Mouse (Mus musculus): ENCODE measurements around the gene Tmem53. TPM values are rescaled to one million over a fixed set of nuclear protein-coding genes. Genes with fewer than 3 reads are reported as not detected.

Tmem53 gene
- polyA plus RNA-seq, 1 experiment from 2014 or later: 7.8 TPM

DNA sequence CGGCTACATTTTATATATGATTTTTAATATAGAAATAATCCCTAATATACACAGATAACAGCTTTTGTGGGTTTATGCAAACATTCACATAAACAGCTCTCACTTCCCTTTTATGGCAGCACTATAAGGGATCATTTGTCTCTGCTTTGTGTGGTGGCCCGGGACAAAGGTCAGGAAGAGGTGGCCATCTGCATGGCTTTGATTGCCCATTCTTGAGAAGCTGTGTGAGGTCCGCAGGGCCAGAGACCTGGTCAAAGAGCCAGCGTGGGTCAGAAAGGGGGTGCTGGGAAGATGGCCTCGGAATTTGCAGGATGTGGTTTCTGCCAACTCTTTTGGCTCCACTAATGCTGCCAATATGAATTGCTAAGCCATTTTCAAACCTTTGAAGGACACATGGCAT is 28.8 kb upstream of the Tmem53 start:
- Histone ChIP-seq H3K27ac (no peak overlapping the region), H3K9me3 (no peaks in the 10 kb centered on the region), H3K9ac (no peak overlapping the region), H3K27me3 (0 out of 2 replicates have a peak, but pooled peaks cover 2% of the 10 kb centered on the region), H3K36me3 (replicated peaks) (no peaks in the 10 kb centered on the region), H3K4me1 (no peaks in the 10 kb centered on the region), H3K4me3 (replicated peaks) (no peak overlapping the region), H3K4me2 (no peak overlapping the region)
- WGBS: 65% methylated on average over 5 of the region's 5 CpGs
- no peak for ATAC-seq (ENCODE audit: low FRiP score)

DNA sequence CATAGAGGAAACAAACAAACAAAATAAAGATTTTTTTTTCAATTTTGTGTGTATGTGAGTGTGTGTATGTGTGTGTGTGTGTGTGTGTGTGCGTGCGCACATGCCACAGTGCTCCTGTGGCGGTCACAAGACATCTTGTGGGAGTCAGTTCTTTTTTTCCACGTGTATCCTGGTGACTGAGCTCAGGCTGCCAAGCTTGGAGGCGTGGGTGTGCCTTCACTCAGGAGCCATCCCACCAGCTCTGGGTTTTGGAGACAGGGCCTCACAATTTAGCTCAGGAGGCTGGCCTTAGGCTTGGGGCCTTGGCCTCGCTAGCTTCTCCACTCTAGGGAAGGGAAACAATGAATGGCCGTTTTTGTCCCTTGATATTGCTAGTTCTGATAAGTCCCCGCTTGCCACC is 27.6 kb upstream of the Tmem53 start:
- Histone ChIP-seq H3K9ac (no peak overlapping the region), H3K4me3 (replicated peaks) (no peak overlapping the region), H3K4me1 (no peaks in the 10 kb centered on the region), H3K4me2 (no peak overlapping the region), H3K9me3 (no peaks in the 10 kb centered on the region), H3K36me3 (replicated peaks) (no peaks in the 10 kb centered on the region), H3K27ac (no peak overlapping the region), H3K27me3 (0 out of 2 replicates have a peak, but pooled peaks cover 2% of the 10 kb centered on the region)
- ATAC-seq (ENCODE audit: low FRiP score): no peak
- 79% methylated on average over 8 of the region's 8 CpGs for WGBS

DNA sequence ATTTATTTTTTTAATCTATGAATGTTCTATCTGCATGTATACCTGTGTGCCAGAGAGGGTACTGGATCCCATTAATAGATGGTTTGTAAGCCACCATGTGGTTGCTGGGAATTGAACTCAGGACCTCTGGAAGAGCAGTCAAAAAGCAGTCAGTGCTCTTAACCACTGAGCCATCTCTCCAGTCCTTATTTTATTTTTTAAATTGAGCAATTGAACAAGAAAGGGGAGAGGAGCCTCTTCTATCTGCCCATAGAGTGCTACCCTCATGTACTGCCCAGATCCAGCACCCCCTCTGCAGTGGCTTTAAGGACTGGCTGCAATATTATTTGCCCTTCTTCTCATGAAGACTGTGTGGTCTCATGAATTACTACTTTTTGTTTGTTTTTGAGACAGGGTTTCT is 26.5 kb upstream of the Tmem53 start:
- Histone ChIP-seq H3K4me2 (no peak overlapping the region), H3K4me3 (replicated peaks) (no peak overlapping the region), H3K36me3 (replicated peaks) (no peaks in the 10 kb centered on the region), H3K9me3 (no peaks in the 10 kb centered on the region), H3K4me1 (no peaks in the 10 kb centered on the region), H3K27ac (no peak overlapping the region), H3K9ac (no peak overlapping the region), H3K27me3 (0 out of 2 replicates have a peak, but pooled peaks cover 8% of the 10 kb centered on the region)
- no peak for ATAC-seq (ENCODE audit: low FRiP score)

DNA sequence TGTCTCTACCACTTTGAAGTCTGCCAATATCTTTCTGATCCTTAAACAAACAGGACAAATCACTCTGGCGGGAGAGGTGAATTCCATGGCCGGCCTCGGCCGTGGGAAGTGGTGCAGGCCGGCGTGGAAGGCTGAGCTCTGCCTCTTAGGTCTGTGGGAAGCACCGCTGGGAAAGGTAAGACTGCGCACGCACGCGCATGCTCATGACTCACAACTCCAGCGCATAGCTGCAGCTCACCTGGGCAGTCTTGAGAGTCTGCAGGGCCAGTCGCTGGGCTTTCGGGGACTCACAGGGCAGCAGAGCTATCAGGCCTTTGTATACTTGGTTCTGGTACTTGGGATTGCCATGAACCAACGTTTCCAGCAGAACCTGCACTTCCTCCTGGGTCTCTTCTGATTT is 22.2 kb upstream of the Tmem53 start:
- Histone ChIP-seq H3K9ac (no peak overlapping the region), H3K4me3 (replicated peaks) (no peak overlapping the region), H3K4me2 (no peak overlapping the region), H3K4me1 (no peaks in the 10 kb centered on the region), H3K27me3 (0 out of 2 replicates have a peak, but pooled peaks cover 6% of the 10 kb centered on the region), H3K9me3 (no peaks in the 10 kb centered on the region), H3K36me3 (replicated peaks) (no peaks in the 10 kb centered on the region), H3K27ac (no peak overlapping the region)
- 77% methylated on average over 15 of the region's 15 CpGs for WGBS
- no peak for ATAC-seq (ENCODE audit: low FRiP score)

DNA sequence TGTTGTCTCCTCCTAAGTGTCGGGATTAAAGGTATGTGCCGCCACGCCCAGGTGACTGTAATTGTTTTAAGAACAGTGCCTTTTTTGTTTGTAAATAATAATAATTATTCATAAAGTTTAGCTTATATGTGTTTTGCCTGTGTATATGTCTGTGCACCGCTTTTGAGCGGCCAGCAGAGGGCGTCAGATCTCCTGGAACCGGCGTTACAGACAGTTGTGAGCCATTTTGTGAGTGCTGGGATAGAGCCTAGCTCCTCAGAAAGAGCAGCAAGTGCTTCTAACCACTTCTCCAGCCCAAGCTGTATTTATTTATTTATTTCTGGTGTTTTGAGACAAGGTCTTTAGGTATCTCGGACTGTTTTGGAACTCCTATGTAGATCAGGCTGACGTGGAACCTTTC is 21.4 kb upstream of the Tmem53 start:
- H3K27ac ChIP-seq: no peak overlapping the region
- no peak for ATAC-seq (ENCODE audit: low FRiP score)
- H3K36me3 ChIP-seq (replicated peaks): no peaks in the 10 kb centered on the region
- 45% methylated on average over 10 of the region's 10 CpGs for WGBS
- no peak overlapping the region for H3K9ac ChIP-seq
- H3K4me1 ChIP-seq: no peaks in the 10 kb centered on the region
- H3K4me2 ChIP-seq: no peak overlapping the region
- H3K9me3 ChIP-seq: no peaks in the 10 kb centered on the region
- H3K27me3 ChIP-seq: 0 out of 2 replicates have a peak, but pooled peaks cover 6% of the 10 kb centered on the region
- H3K4me3 ChIP-seq (replicated peaks): no peak overlapping the region

DNA sequence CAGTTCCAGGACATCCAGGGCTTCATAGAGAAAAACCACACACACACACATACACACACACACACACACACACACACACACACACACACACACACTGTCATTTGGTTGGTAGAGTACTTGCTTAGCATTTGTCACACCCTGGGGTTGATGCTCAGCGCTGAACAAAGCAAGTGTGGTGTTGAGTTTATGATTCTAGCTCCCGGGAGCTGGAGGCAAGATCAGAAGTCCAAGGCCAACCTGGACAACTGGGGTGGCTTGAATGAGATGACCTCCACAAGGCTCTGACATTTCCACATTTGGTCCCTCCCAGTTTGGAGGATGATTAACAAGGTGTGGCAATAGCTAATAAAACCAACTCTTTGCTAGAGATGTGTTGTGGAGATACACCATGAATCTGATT is 20.5 kb upstream of the Tmem53 start:
- no peaks in the 10 kb centered on the region for H3K9me3 ChIP-seq
- no peak overlapping the region for H3K4me3 ChIP-seq (replicated peaks)
- H3K27me3 ChIP-seq: 0 out of 2 replicates have a peak, but pooled peaks cover 6% of the 10 kb centered on the region
- H3K9ac ChIP-seq: no peak overlapping the region
- 87% methylated on average over 2 of the region's 2 CpGs for WGBS
- H3K4me2 ChIP-seq: no peak overlapping the region
- no peak for ATAC-seq (ENCODE audit: low FRiP score)
- H3K4me1 ChIP-seq: no peaks in the 10 kb centered on the region
- no peaks in the 10 kb centered on the region for H3K36me3 ChIP-seq (replicated peaks)
- no peak overlapping the region for H3K27ac ChIP-seq

DNA sequence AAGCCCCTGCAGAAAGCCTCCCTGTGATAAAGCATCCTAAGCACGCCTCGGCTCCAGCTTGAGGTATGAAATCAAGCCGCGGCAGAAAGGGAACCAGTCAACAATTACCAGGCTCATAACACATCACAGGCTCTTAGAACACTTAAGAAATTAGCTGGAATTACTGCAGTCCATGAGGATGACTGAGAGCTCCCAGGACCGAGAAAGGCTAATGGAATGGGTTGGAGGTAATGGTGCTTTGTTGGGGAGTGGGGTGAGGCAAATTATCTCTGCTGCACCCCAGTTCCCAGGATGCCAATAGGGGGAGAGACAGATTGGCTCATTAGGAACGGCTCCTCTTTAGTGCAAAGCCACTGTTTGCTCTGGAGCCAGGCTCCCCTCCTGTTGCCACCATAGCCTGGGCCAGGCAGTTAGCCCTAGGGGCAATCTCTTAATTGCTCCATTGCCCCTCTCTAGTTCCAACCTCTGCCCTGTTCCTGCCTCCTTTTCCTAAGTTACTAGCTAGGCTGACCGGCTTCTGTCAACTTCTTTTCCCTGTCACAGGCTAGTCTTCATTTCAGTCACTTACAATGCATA is 17.5 kb upstream of the Tmem53 start:
- WGBS: 63% methylated on average over 7 of the region's 7 CpGs
- Histone ChIP-seq H3K27me3 (0 out of 2 replicates have a peak, but pooled peaks cover 4% of the 10 kb centered on the region), H3K9me3 (no peaks in the 10 kb centered on the region), H3K27ac (no peak overlapping the region), H3K4me2 (no peak overlapping the region), H3K4me1 (no peaks in the 10 kb centered on the region), H3K36me3 (replicated peaks) (no peaks in the 10 kb centered on the region), H3K4me3 (replicated peaks) (no peak overlapping the region), H3K9ac (no peak overlapping the region)
- no peak for ATAC-seq (ENCODE audit: low FRiP score)

DNA sequence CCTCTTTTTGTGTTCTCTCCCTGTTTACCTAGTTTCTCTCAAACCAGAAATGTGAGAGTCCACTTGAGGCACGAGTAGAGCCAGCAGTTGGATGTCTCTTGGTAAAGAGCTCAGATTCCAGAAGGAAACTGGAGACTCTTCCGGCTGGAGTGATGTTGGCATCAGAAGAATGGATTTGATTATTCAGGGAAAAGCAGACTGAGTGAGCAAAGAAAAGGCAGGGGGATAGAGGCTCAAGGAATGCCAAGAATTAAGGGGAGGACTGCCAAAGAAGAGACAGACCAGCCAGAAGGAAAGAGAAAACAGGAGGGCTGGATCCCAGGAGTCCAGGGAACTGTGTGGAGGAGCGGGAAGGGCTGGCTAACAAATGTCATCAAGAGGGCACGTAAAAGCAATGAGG is 15.9 kb upstream of the Tmem53 start:
- Histone ChIP-seq H3K4me2 (no peak overlapping the region), H3K27me3 (no peaks in the 10 kb centered on the region), H3K4me1 (no peaks in the 10 kb centered on the region), H3K9me3 (no peaks in the 10 kb centered on the region), H3K9ac (no peak overlapping the region), H3K36me3 (replicated peaks) (no peaks in the 10 kb centered on the region), H3K27ac (no peak overlapping the region), H3K4me3 (replicated peaks) (no peak overlapping the region)
- 65% methylated on average over 4 of the region's 4 CpGs for whole genome bisulfite sequencing
- ATAC-seq (ENCODE audit: low FRiP score): no peak

DNA sequence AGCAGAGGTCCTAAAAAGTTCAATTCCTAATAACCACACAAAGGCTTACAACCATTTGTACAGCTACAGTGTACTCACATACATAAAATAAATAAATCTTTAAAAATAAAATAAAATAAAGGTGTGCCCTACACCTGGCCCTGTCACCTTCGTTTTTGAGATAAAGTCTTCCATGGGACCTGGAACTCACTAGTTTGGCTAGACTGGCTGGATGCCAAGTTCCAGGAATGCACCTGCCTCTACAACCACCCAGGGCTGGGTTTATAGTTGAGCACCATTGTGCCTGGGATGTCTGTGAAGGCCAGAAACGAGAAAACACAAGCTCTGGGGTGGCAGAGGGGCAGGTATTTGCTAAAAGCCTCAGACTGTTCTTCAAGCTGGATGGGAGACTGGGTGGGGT is 12.6 kb upstream of the Tmem53 start:
- H3K4me2 ChIP-seq: no peak overlapping the region
- H3K4me3 ChIP-seq (replicated peaks): no peak overlapping the region
- no peak overlapping the region for H3K27ac ChIP-seq
- 52% methylated on average over 2 of the region's 2 CpGs for WGBS
- H3K9ac ChIP-seq: no peak overlapping the region
- no peaks in the 10 kb centered on the region for H3K36me3 ChIP-seq (replicated peaks)
- ATAC-seq (ENCODE audit: low FRiP score): no peak
- H3K9me3 ChIP-seq: no peaks in the 10 kb centered on the region
- H3K4me1 ChIP-seq: no peaks in the 10 kb centered on the region
- no peaks in the 10 kb centered on the region for H3K27me3 ChIP-seq

DNA sequence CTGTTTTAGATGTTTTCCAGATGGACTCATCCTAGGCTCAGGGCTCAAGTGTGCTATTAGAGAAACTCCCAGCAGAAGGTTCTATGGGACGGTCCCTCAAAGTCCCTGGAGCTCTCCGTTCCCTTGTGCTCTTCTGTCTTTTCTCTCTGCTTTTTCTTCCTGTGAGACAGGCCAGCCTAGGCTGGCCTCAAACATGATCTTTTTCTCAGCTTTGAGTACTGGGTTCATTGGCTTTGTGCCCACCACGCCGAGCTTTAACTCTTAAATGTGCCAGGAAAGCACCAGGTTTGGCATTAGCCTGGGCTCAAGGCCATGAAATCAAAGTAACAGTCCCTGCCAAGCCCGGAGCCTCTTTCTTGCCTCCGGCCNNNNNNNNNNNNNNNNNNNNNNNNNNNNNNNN is 10.9 kb upstream of the Tmem53 start:
- H3K36me3 ChIP-seq (replicated peaks): no peaks in the 10 kb centered on the region
- no peaks in the 10 kb centered on the region for H3K4me1 ChIP-seq
- H3K9me3 ChIP-seq: no peaks in the 10 kb centered on the region
- no peak overlapping the region for H3K9ac ChIP-seq
- ATAC-seq (ENCODE audit: low FRiP score): no peak
- H3K4me2 ChIP-seq: no peak overlapping the region
- H3K27me3 ChIP-seq: no peaks in the 10 kb centered on the region
- 76% methylated on average over 6 of the region's 6 CpGs for WGBS
- no peak overlapping the region for H3K27ac ChIP-seq
- no peak overlapping the region for H3K4me3 ChIP-seq (replicated peaks)

DNA sequence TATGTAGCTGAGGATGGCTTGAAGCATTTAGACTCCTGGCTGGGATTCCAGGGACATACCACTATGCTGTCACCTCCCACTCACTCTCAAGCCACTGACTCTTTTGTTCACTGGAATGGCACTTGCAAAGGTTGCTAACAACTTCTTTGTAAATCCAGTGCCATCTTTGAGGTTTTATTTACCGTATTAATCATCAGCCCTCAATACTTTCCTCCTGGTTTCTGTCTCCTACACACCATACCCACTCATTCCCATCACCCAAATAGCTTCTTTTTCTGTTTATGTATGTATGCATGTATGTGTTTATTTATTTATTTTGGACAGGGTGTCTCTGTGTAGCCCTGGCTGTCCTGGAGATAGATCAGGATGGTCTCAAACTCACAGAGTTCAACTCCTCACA is 769 bp upstream of the Tmem53 start:
- peak overlapping the region; percentile 61 for H3K4me2 ChIP-seq
- no peak overlapping the region for H3K27ac ChIP-seq
- H3K27me3 ChIP-seq: 0 out of 2 replicates have a peak, but pooled peaks cover 6% of the 10 kb centered on the region
- ATAC-seq (ENCODE audit: low FRiP score): no peak
- no peak overlapping the region for H3K9ac ChIP-seq
- H3K4me1 ChIP-seq: peaks cover 29% of the 10 kb centered on the region
- no peak overlapping the region for H3K4me3 ChIP-seq (replicated peaks)
- WGBS: 67% methylated on average over 1 of the region's 1 CpGs
- no peaks in the 10 kb centered on the region for H3K36me3 ChIP-seq (replicated peaks)
- no peaks in the 10 kb centered on the region for H3K9me3 ChIP-seq

DNA sequence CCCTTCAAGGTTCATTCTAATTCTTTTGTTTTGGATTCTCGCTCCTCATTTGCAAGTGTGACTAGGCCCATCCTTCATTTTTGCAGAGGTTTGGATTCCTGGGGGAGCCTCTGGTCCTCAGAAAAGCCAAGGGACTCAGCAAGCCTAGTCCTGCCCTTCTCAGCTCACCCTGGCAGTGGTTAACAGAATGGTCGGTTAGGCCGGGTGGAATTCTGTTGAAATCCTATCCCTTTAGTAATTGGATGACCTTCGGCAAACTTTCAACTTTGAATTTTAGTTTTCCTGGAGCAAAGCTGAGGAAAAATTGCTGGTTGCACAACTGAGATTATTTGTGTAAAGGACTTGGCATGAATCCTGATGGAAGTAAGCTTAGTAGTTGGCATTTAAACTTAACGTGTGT is 600 bp downstream of the Tmem53 start:
- no peak; the same call in 1 of the 2 replicates for ATAC-seq (ENCODE audit: low FRiP score)
- Histone ChIP-seq H3K27ac (peak overlapping the region; percentile 78), H3K4me3 (replicated peaks) (peak overlapping the region; percentile 68), H3K9ac (peak overlapping the region; percentile 56), H3K4me2 (peak overlapping the region; percentile 61), H3K27me3 (0 out of 2 replicates have a peak, but pooled peaks cover 6% of the 10 kb centered on the region), H3K36me3 (replicated peaks) (no peaks in the 10 kb centered on the region), H3K4me1 (peaks cover 29% of the 10 kb centered on the region), H3K9me3 (no peaks in the 10 kb centered on the region)
- 24% methylated on average over 5 of the region's 5 CpGs for WGBS

DNA sequence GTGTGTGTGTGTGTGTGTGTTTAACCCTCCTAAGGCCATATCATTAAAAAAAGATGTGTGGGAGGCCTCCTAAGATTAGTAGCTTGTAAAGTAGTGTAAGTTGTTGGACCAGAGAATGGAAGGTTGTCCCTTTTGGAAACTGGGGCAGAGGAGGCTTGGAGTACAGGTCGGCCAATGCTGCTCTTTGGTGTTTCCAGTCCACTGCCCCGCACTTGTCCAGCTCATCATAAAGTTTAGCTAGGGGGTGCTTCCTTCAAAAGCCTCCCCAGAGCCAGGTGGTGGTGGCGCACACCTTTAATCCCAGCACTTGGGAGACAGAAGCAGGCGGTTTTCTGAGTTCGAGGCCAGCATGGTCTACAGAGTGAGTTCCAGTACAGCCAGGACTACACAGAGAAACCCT is 1.0 kb downstream of the Tmem53 start:
- peak overlapping the region; percentile 61 for H3K4me2 ChIP-seq
- H3K4me1 ChIP-seq: peaks cover 29% of the 10 kb centered on the region
- peak overlapping the region; percentile 68 for H3K4me3 ChIP-seq (replicated peaks)
- ATAC-seq (ENCODE audit: low FRiP score): no peak
- 0 out of 2 replicates have a peak, but pooled peaks cover 6% of the 10 kb centered on the region for H3K27me3 ChIP-seq
- H3K27ac ChIP-seq: peak overlapping the region; percentile 78; the same call in 1 of the 2 replicates
- H3K9ac ChIP-seq: 0 out of 2 replicates have a peak overlapping the region, but pooled peaks have one; percentile 56
- no peaks in the 10 kb centered on the region for H3K36me3 ChIP-seq (replicated peaks)
- H3K9me3 ChIP-seq: no peaks in the 10 kb centered on the region
- 87% methylated on average over 5 of the region's 5 CpGs for WGBS
